Mouse (Mus musculus): ENCODE data around the gene Kcnq2. TPM values are rescaled to one million over a fixed set of nuclear protein-coding genes. Genes with fewer than 3 reads are reported as not detected.

Gene Kcnq2
- total RNA-seq, 2 experiments from 2014 or later: 178 to 181 TPM

- peak; percentile 69 to 79 for DNase-seq (ENCODE audit: extremely low spot score in 1 of 2, low spot score in 2 of 2)
- intact Hi-C loops (cut with DNase I): loop anchor here (10.0 kb wide), 1 partner anchor 265 kb away; no protein-coding TSS in a partner anchor
Observed at GRCm38 (mm10) chr2:181060127-181060526, 75.0 kb downstream of the Kcnq2 start.

GRCm38 (mm10) chr2:181058193-181058592 lies 76.9 kb downstream of the Kcnq2 start:
- intact Hi-C loops (cut with DNase I): loop anchor here (5.0 to 10.0 kb wide), 2 partner anchors 61 to 133 kb away; partner anchors contain the start of genes Birc7 and Ythdf1
- DNase-seq (ENCODE audit: extremely low spot score in 1 of 2, low spot score in 2 of 2): no peak

- intact Hi-C loops (cut with DNase I): loop anchor here (5.0 to 10.0 kb wide), 2 partner anchors 60 to 133 kb away; partner anchors contain the start of genes Birc7 and Ythdf1
Observed at GRCm38 (mm10) chr2:181057341-181057740, 77.8 kb downstream of the Kcnq2 start.

GRCm38 (mm10) chr2:181052171-181052570 lies 82.9 kb downstream of the Kcnq2 start:
- intact Hi-C loops (cut with DNase I): loop anchor here (10.0 kb wide), 1 partner anchor 127 kb away; the partner anchor contains the start of genes Birc7 and Ythdf1

More at GRCm38 (mm10) chr2:181057341-181057740, 77.8 kb downstream of the Kcnq2 start:
- DNase-seq (ENCODE audit: extremely low spot score in 1 of 2, low spot score in 2 of 2): peak in 1 of 2 experiments; percentile 62

GRCm38 (mm10) chr2:181048986-181049385 lies 86.1 kb downstream of the Kcnq2 start:
- intact Hi-C loops (cut with DNase I): no loop called here

More at GRCm38 (mm10) chr2:181052171-181052570, 82.9 kb downstream of the Kcnq2 start:
- DNase-seq (ENCODE audit: extremely low spot score in 1 of 2, low spot score in 2 of 2): no peak

GRCm38 (mm10) chr2:181048252-181048945 lies 86.7 kb downstream of the Kcnq2 start:
- intact Hi-C loops (cut with DNase I): no loop called here
- DNase-seq (ENCODE audit: extremely low spot score in 1 of 2, low spot score in 2 of 2): no peak

More at GRCm38 (mm10) chr2:181048986-181049385, 86.1 kb downstream of the Kcnq2 start:
- no peak for DNase-seq (ENCODE audit: extremely low spot score in 1 of 2, low spot score in 2 of 2)

- no peak for DNase-seq (ENCODE audit: extremely low spot score in 1 of 2, low spot score in 2 of 2)
- intact Hi-C loops (cut with DNase I): no loop called here
Observed at GRCm38 (mm10) chr2:181044001-181044400, 91.1 kb downstream of the Kcnq2 start.

GRCm38 (mm10) chr2:181043437-181043836 lies 91.7 kb downstream of the Kcnq2 start, which contains the start of gene Chrna4:
Gene Chrna4, minus strand, starts transcription at chr2:181043546.
- DNase-seq (ENCODE audit: extremely low spot score in 1 of 2, low spot score in 2 of 2): no peak
- intact Hi-C loops (cut with DNase I): no loop called here

- intact Hi-C loops (cut with DNase I): no loop called here
- DNase-seq (ENCODE audit: extremely low spot score in 1 of 2, low spot score in 2 of 2): no peak
Observed at GRCm38 (mm10) chr2:181042376-181042775, 92.7 kb downstream of the Kcnq2 start.

- intact Hi-C loops (cut with DNase I): no loop called here
- DNase-seq (ENCODE audit: extremely low spot score in 1 of 2, low spot score in 2 of 2): no peak
Observed at GRCm38 (mm10) chr2:181041941-181042340, 93.2 kb downstream of the Kcnq2 start.

- intact Hi-C loops (cut with DNase I): no loop called here
- DNase-seq (ENCODE audit: extremely low spot score in 1 of 2, low spot score in 2 of 2): no peak
Observed at GRCm38 (mm10) chr2:181039356-181039680, 95.8 kb downstream of the Kcnq2 start.

GRCm38 (mm10) chr2:181038644-181039355 lies 96.3 kb downstream of the Kcnq2 start:
- intact Hi-C loops (cut with DNase I): no loop called here
- peak in 1 of 2 experiments; percentile 60 for DNase-seq (ENCODE audit: extremely low spot score in 1 of 2, low spot score in 2 of 2)

GRCm38 (mm10) chr2:181036561-181036960 lies 98.5 kb downstream of the Kcnq2 start:
- intact Hi-C loops (cut with DNase I): no loop called here
- DNase-seq (ENCODE audit: extremely low spot score in 1 of 2, low spot score in 2 of 2): no peak

- intact Hi-C loops (cut with DNase I): no loop called here
- no peak for DNase-seq (ENCODE audit: extremely low spot score in 1 of 2, low spot score in 2 of 2)
Observed at GRCm38 (mm10) chr2:181035186-181035585, 99.9 kb downstream of the Kcnq2 start.

GRCm38 (mm10) chr2:181033310-181033709 lies 101.8 kb downstream of the Kcnq2 start:
- intact Hi-C loops (cut with DNase I): no loop called here

GRCm38 (mm10) chr2:181032407-181032806 lies 102.7 kb downstream of the Kcnq2 start:
- intact Hi-C loops (cut with DNase I): no loop called here
- peak in 1 of 2 experiments; percentile 58 for DNase-seq (ENCODE audit: extremely low spot score in 1 of 2, low spot score in 2 of 2)

More at GRCm38 (mm10) chr2:181033310-181033709, 101.8 kb downstream of the Kcnq2 start:
- DNase-seq (ENCODE audit: extremely low spot score in 1 of 2, low spot score in 2 of 2): no peak

GRCm38 (mm10) chr2:181031406-181031934 lies 103.6 kb downstream of the Kcnq2 start:
- intact Hi-C loops (cut with DNase I): no loop called here
- DNase-seq (ENCODE audit: extremely low spot score in 1 of 2, low spot score in 2 of 2): no peak
